11 mouse cellular contexts compared by ENCODE assay signal in the genomic region with DNA sequence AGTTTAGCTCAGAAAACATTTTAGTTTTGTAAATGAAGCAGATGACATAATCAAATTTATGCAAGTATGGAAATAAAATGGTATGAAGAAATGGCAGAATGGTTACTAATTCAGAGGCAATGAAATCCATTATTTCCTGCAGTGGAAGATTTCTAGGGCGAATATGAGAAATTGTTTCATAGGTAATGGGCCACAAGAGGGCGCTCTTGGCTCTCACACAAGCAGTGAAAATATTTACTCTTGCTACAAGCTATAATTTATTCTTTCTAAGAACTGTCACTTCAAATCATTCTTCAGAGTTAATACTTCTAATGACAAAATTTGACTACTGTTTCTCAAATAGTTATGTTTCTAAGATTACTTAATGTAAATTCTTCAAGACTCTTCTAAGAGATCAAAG.
DNase-seq lines count a peak whose midpoint lies in the region; ATAC-seq and TF ChIP-seq lines count a peak whose summit lies in the region.
"Had no signal": no experiment of that assay in that cellular context is flagged by ENCODE, and none has a peak within 500 bp of the region (broad histone marks: within the 10 kb centered on the region; RNA-seq: fewer than 3 reads in every experiment).

No protein-coding gene starts in this region.

- H3K27ac ChIP-seq in forebrain, postnatal 0 days (ENCODE audit: low read depth, low read length) = no peak overlapping the region
- H3K27ac ChIP-seq in forebrain, embryonic 13.5 days = no peak overlapping the region
- H3K27ac ChIP-seq: heart, embryonic 15.5 days had no signal

- ATAC-seq in forebrain, postnatal 0 days = no peak
- no peak for ATAC-seq in forebrain, embryonic 13.5 days
- ATAC-seq in common myeloid progenitor, adult 5-6 weeks (replicated peaks; ENCODE audit: low read depth, poor library complexity, severe bottlenecking) = peak; percentile 62; the same call in 1 of the 2 replicates
- ATAC-seq in monocyte, adult 5-6 weeks (replicated peaks; ENCODE audit: insufficient number of reproducible peaks, low FRiP score, low TSS enrichment, poor library complexity, severe bottlenecking) = no peak

- H3K9ac ChIP-seq in forebrain, postnatal 0 days = no peak overlapping the region
- no peak overlapping the region for H3K9ac ChIP-seq in forebrain, embryonic 13.5 days
- H3K9ac ChIP-seq: heart, embryonic 15.5 days had no signal

- H3K4me3 ChIP-seq in forebrain, postnatal 0 days (ENCODE audit: low read depth, low read length) = no peak overlapping the region
- no peak overlapping the region for H3K4me3 ChIP-seq in forebrain, embryonic 13.5 days
- H3K4me3 ChIP-seq: heart, embryonic 15.5 days; myocyte had no signal

- no peaks in the 10 kb centered on the region for H3K4me1 ChIP-seq in forebrain, postnatal 0 days (ENCODE audit: insufficient read depth)
- no peaks in the 10 kb centered on the region for H3K4me1 ChIP-seq in forebrain, embryonic 13.5 days
- H3K4me1 ChIP-seq: heart, embryonic 15.5 days had no signal

- peak; percentile 82 for DNase-seq in forebrain, postnatal 0 days
- peak; percentile 64 for DNase-seq in right cerebral cortex, adult 18-20 months
- no peak for DNase-seq in right cerebral cortex, postnatal 25 days
- DNase-seq in kidney, postnatal 36 days = peak; percentile 58 to 85
- DNase-seq in lung, postnatal 10 days = peak; percentile 42

- H3K27me3 ChIP-seq in forebrain, postnatal 0 days (ENCODE audit: insufficient read depth, low read length) = no peaks in the 10 kb centered on the region
- no peaks in the 10 kb centered on the region for H3K27me3 ChIP-seq in forebrain, embryonic 13.5 days
- H3K27me3 ChIP-seq: heart, embryonic 15.5 days had no signal

- 4% methylated on average over 2 of the region's 2 CpGs for WGBS in forebrain, postnatal 0 days
- WGBS in forebrain, embryonic 13.5 days = 2% methylated on average over 2 of the region's 2 CpGs

- H3K36me3 ChIP-seq in forebrain, postnatal 0 days (ENCODE audit: insufficient read depth) = peaks cover 8% of the 10 kb centered on the region
- H3K36me3 ChIP-seq in forebrain, embryonic 13.5 days (ENCODE audit: poor library complexity, severe bottlenecking) = no peaks in the 10 kb centered on the region
- H3K36me3 ChIP-seq: G1E; heart, embryonic 15.5 days had no signal

- H3K4me2 ChIP-seq in forebrain, postnatal 0 days (ENCODE audit: low read depth) = no peak overlapping the region
- no peak overlapping the region for H3K4me2 ChIP-seq in forebrain, embryonic 13.5 days
- H3K4me2 ChIP-seq: heart, embryonic 15.5 days had no signal

- peak; percentile 77 for TF ChIP-seq CTCF in forebrain, postnatal 0 days (IDR thresholded peaks at IDR 0.05; ENCODE audit: low read depth)

- H3K9me3 ChIP-seq in forebrain, postnatal 0 days (ENCODE audit: low read length) = no peaks in the 10 kb centered on the region
- H3K9me3 ChIP-seq in forebrain, embryonic 13.5 days (replicated peaks) = no peaks in the 10 kb centered on the region
- H3K9me3 ChIP-seq: heart, embryonic 15.5 days had no signal
